Mouse (Mus musculus): ENCODE measurements around the gene Csad.
A peak's percentile ranks its signal among the peaks of the same experiment; 100 is the strongest.

Csad gene

GRCm38 (mm10) chr15:102204674-102205505, at the start of gene Csad:
Gene Csad (minus strand): TSS chr15:102204724.
- no peak for DNase-seq (ENCODE audit: low read depth, low spot score)

GRCm38 (mm10) chr15:102250521-102250920, 46.0 kb upstream of the Csad start:
- no peak for DNase-seq (ENCODE audit: low read depth, low spot score)

- no peak for DNase-seq (ENCODE audit: low read depth, low spot score)
Measured at GRCm38 (mm10) chr15:102249967-102250366, 45.4 kb upstream of the Csad start.

GRCm38 (mm10) chr15:102249251-102249691, 44.7 kb upstream of the Csad start:
- DNase-seq (ENCODE audit: low read depth, low spot score) = peak; percentile 35

- no peak for DNase-seq (ENCODE audit: low read depth, low spot score)
Measured at GRCm38 (mm10) chr15:102248812-102249191, 44.3 kb upstream of the Csad start.

GRCm38 (mm10) chr15:102248131-102248811, 43.7 kb upstream of the Csad start:
- DNase-seq (ENCODE audit: low read depth, low spot score) = no peak

- peak; percentile 58 for DNase-seq (ENCODE audit: low read depth, low spot score)
Measured at GRCm38 (mm10) chr15:102247252-102248130, 43.0 kb upstream of the Csad start.

- DNase-seq (ENCODE audit: low read depth, low spot score) = peak; percentile 87
Measured at GRCm38 (mm10) chr15:102246866-102247251, 42.3 kb upstream of the Csad start.

- peak; percentile 94 for DNase-seq (ENCODE audit: low read depth, low spot score)
Measured at GRCm38 (mm10) chr15:102245891-102246741, 41.6 kb upstream of the Csad start.

GRCm38 (mm10) chr15:102245461-102245881, 40.9 kb upstream of the Csad start:
- DNase-seq (ENCODE audit: low read depth, low spot score) = peak; percentile 63

- peak; percentile 49 for DNase-seq (ENCODE audit: low read depth, low spot score)
Measured at GRCm38 (mm10) chr15:102244306-102245191, 40.0 kb upstream of the Csad start.

- peak; percentile 62 for DNase-seq (ENCODE audit: low read depth, low spot score)
Measured at GRCm38 (mm10) chr15:102243229-102244190, 39.0 kb upstream of the Csad start.

- no peak for DNase-seq (ENCODE audit: low read depth, low spot score)
Measured at GRCm38 (mm10) chr15:102242404-102243228, 38.1 kb upstream of the Csad start.

GRCm38 (mm10) chr15:102240607-102241006, 36.1 kb upstream of the Csad start:
- no peak for DNase-seq (ENCODE audit: low read depth, low spot score)

GRCm38 (mm10) chr15:102239851-102240250, 35.3 kb upstream of the Csad start:
- no peak for DNase-seq (ENCODE audit: low read depth, low spot score)

GRCm38 (mm10) chr15:102239260-102239590, 34.7 kb upstream of the Csad start:
- DNase-seq (ENCODE audit: low read depth, low spot score) = peak; percentile 88

GRCm38 (mm10) chr15:102238543-102239259, 34.2 kb upstream of the Csad start:
- DNase-seq (ENCODE audit: low read depth, low spot score) = no peak
